Mouse (Mus musculus) spleen, adult 2 months (tissue): Measurements from ENCODE around the gene Ralbp1. TPM values are rescaled to one million over a fixed set of nuclear protein-coding genes. Genes with fewer than 3 reads are reported as not detected.

ENCODE experiments used
- DNase-seq, 2 experiments: peaks; one replicate each; pipeline versions ENCODE4 v3.0.0 to v3.0.0-alpha.2; 2012 to 2021; ENCODE audit warnings: low spot score in 2 of 2, low read depth in 1 of 2
- H3K27ac ChIP-seq: fragments of 200-500 bp; 2 replicates; pipeline ENCODE4 v1.5.1; 2012; ENCODE audit warnings: low read length, inconsistent platforms; ENCODE audit not compliant: insufficient read depth
- H3K27me3 ChIP-seq: fragments of 200-500 bp; 2 replicates; pipeline ENCODE4 v1.6.1; 2012; ENCODE audit warnings: mild to moderate bottlenecking, moderate library complexity, low read length, inconsistent platforms; ENCODE audit not compliant: control insufficient read depth, insufficient read depth
- H3K36me3 ChIP-seq: fragments of 200-500 bp; 2 replicates; pipeline ENCODE4 v1.6.1; 2012; ENCODE audit warnings: mild to moderate bottlenecking, low read length, inconsistent platforms; ENCODE audit not compliant: control insufficient read depth, insufficient read depth
- H3K4me1 ChIP-seq: fragments of 200-500 bp; 2 replicates; pipeline ENCODE4 v1.6.1; 2011; ENCODE audit warnings: inconsistent platforms; ENCODE audit not compliant: control insufficient read depth, insufficient read depth, insufficient read length
- H3K4me3 ChIP-seq: fragments of 200-500 bp; 2 replicates; pipeline ENCODE4 v1.5.1; 2011; ENCODE audit warnings: mild to moderate bottlenecking, inconsistent platforms; ENCODE audit not compliant: insufficient read depth, insufficient read length; ENCODE audit errors: extremely low read depth
- CTCF ChIP-seq: fragments of 200-500 bp; IDR thresholded peaks from 2 replicates; pipeline ENCODE4 v1.5.1; 2011; ENCODE audit warnings: mild to moderate bottlenecking, inconsistent platforms; ENCODE audit not compliant: insufficient read depth, insufficient read length, insufficient replicate concordance; ENCODE audit errors: extremely low read depth
- POLR2A ChIP-seq: fragments of 200-500 bp; IDR thresholded peaks from 2 replicates; pipeline ENCODE4 v1.6.1; 2011; ENCODE audit warnings: low read depth, low read length, inconsistent platforms
- WGBS: fragments of 180-500 bp; shearing (Covaris S2); methylation state at CpG from one replicate; pipeline ENCODE4 v1.1.7; 2018; 5-methylcytosine and 5-hydroxymethylcytosine counted together
- polyA plus RNA-seq: library from polyadenylated mRNA; depleted of rRNA; stranded (reverse); fragments of >200 nt; gene quantifications from 2 replicates; pipeline ENCODE4 v1.2.3, GENCODE M21; 2012

Gene Ralbp1
- polyA plus RNA-seq, 1 experiment: 22.7 TPM

DNA sequence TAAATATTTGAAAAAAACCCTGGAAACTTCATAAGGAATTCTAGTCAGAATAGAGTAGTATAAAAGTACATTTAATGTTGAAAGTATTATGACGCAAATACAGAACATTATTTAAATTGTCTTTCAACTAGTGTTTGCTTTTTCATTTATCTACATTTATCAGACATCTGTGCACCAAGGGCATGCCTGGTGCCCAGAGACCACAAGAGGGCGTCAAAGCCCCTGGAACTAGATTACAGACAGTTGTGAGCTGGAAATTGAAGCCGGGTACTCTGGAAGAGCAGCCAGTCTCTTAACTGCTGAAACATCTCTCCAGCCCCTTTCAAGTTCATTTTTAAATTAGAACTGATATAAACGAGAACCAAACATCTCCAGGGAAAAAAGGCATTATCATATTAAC, 23.0 kb downstream of the Ralbp1 start:
- Histone ChIP-seq H3K27ac (no peak overlapping the region), H3K36me3 (peaks cover 16% of the 10 kb centered on the region), H3K4me3 (no peak overlapping the region), H3K27me3 (no peaks in the 10 kb centered on the region), H3K4me1 (no peaks in the 10 kb centered on the region)
- 68% methylated on average over 4 of the region's 4 CpGs for WGBS
- TF ChIP-seq POLR2A (no peak), CTCF (peak; percentile 43; the same call in 1 of the 2 replicates)
- DNase-seq: no peak

DNA sequence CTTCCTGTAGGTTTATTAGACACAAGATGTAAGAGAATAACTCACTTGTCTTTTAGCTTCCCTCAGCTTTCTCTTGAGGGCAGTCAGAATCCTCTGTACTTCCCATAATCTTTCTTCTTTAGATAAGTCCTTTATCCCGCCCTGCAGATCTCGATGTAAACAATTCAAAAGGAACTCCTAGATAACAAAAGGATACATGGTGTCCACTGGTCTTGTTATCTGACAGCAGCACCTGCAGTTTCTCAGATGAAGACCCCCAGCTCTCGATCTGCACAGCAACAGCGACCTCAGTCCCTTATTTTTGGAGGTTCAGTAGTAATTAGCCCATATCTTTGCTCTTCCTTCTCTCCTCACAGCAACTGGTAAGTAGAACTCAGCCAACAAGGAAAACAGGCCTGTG, 28.0 kb downstream of the Ralbp1 start:
- Histone ChIP-seq H3K27me3 (no peaks in the 10 kb centered on the region), H3K36me3 (peaks cover 27% of the 10 kb centered on the region), H3K4me1 (no peaks in the 10 kb centered on the region), H3K27ac (no peak overlapping the region), H3K4me3 (no peak overlapping the region)
- no peak for DNase-seq
- TF ChIP-seq POLR2A: no peak
- TF ChIP-seq CTCF: no peak
- 78% methylated on average over 4 of the region's 4 CpGs for WGBS

DNA sequence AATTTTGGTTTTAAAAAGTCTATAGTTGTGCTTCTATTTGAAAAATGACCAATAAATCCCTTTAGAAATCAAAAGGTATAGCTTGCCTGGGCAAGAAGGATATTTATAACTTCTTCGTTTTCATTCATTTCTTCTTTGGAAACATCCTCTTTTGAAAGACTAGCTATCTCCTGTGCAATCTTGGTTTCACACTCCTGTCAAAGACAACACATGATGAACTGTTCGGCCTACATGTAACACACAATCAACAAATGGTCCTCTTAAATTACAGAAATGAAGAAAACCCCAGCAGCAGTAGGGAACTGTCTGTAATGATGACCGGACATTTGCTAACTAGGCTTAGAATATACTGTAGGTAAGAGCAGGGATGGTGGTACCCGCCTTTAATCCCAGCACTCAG, 31.6 kb downstream of the Ralbp1 start:
- TF ChIP-seq CTCF (no peak), POLR2A (no peak)
- H3K4me3 ChIP-seq: no peak overlapping the region
- H3K27me3 ChIP-seq: no peaks in the 10 kb centered on the region
- 83% methylated on average over 4 of the region's 4 CpGs for WGBS
- no peaks in the 10 kb centered on the region for H3K4me1 ChIP-seq
- DNase-seq: no peak
- H3K27ac ChIP-seq: no peak overlapping the region
- peaks cover 45% of the 10 kb centered on the region for H3K36me3 ChIP-seq

DNA sequence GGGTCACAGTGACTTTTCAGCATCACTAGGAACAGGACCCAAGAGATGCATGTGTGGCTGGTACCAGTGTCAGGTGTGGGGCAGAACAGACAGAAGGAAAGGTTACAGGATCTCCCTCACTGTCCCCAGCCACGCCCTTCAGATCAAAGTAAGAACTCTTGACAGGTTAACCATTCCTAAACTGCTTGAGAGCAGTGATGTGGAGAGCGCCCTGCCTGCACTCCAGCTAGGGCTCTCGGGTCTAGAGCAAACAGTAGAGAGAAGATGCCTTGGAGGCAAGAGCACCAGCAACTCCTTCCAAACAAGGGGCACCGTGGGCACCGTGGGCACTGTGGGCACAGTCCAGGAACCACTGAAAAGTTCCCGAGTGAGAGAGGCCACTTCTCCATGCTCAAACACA, 32.3 kb downstream of the Ralbp1 start:
- Histone ChIP-seq H3K36me3 (peaks cover 48% of the 10 kb centered on the region), H3K27me3 (no peaks in the 10 kb centered on the region), H3K4me1 (no peaks in the 10 kb centered on the region), H3K4me3 (no peak overlapping the region), H3K27ac (no peak overlapping the region)
- 77% methylated on average over 6 of the region's 6 CpGs for WGBS
- TF ChIP-seq POLR2A: no peak
- TF ChIP-seq CTCF: no peak
- DNase-seq: no peak

DNA sequence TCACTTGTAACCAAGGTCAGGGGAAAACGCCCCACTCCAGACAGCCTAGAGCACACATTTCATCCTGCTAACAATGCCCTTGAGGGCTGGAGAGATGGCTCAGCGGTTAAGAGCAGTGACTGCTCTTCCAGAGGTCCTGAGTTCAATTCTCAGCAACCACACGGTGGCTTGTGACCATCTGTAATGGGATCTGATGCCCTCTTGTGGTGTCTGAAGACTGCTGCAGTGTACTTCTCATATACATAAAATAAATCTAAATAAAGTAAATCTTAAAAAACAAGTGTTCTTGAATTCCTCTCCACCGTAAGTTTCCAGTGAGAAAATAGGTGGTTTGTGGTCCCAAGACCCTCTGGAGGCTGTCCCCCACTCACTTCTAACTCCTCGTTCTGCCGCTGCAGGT, 33.8 kb downstream of the Ralbp1 start:
- WGBS: 91% methylated on average over 6 of the region's 6 CpGs
- Histone ChIP-seq H3K27me3 (no peaks in the 10 kb centered on the region), H3K27ac (no peak overlapping the region), H3K36me3 (peaks cover 47% of the 10 kb centered on the region), H3K4me1 (no peaks in the 10 kb centered on the region), H3K4me3 (no peak overlapping the region)
- DNase-seq: no peak
- TF ChIP-seq CTCF: no peak
- no peak for TF ChIP-seq POLR2A

DNA sequence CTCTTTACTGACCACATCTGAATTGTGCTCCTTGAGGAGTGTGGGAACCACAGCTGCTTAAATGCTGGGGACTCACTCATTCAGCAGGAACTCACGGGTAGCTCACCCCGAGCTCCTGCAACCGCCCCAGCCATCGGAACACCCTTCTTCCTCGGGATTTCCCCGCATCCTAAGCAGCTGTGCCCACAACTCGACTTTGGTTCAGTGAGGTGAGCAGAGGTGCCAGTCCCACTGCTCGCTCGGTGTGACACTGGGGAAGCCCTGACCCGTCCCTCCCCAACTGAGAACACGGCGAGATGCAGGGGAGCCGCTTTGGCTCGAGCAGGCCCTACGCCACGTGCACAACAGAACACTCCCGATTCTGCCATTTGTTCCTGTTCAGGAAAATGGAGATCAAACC, 35.1 kb downstream of the Ralbp1 start:
- Histone ChIP-seq H3K4me1 (no peaks in the 10 kb centered on the region), H3K36me3 (peaks cover 46% of the 10 kb centered on the region), H3K4me3 (no peak overlapping the region), H3K27me3 (no peaks in the 10 kb centered on the region), H3K27ac (no peak overlapping the region)
- TF ChIP-seq CTCF (no peak), POLR2A (no peak)
- DNase-seq: no peak
- 92% methylated on average over 17 of the region's 17 CpGs for WGBS

DNA sequence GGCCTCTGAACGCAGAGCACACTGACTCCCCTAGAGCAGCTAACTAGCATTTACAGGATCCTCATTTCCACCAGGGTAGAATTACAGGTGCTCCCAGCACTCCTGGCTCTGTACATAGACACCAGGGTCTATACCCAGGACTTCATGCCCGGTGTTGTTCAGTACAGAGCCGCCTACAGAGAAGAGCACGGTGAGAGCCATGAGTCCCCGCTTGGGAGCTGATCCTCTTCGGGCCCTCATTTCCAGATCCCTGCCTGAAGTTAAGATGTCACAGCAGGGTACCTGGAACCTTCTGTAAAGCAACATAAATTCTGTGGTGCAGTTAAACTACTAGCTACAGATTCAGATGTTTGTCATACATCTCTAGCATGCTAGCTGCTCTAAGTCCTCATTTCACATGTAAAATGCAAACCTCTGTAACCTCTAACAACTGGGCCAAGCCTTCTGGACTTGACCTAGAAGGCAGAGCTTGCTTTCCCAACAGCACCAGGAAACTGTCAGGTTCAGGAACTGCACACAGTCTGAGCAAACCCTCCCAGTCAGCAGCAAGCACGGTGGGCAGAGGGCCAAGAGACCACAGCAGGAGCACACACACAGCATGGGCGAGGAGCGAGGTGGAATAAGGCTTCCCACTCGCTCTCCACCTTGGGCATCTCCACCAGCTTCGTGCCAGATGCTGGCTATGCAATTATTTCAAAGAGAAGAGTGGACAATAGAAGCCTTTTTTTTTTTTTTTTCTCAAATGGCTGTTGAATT, 37.7 kb downstream of the Ralbp1 start:
- Histone ChIP-seq H3K4me1 (no peaks in the 10 kb centered on the region), H3K27ac (no peak overlapping the region), H3K4me3 (no peak overlapping the region), H3K36me3 (peaks cover 40% of the 10 kb centered on the region), H3K27me3 (no peaks in the 10 kb centered on the region)
- no peak for DNase-seq
- WGBS: 90% methylated on average over 11 of the region's 11 CpGs
- TF ChIP-seq CTCF: no peak
- no peak for TF ChIP-seq POLR2A
